Mouse (Mus musculus) spleen, adult 2 months (tissue): ENCODE data around the gene Pex10. TPM values are rescaled to one million over a fixed set of nuclear protein-coding genes. Genes with fewer than 3 reads are reported as not detected.

Experiments used
- DNase-seq, 2 experiments: peaks; one replicate each; pipeline versions ENCODE4 v3.0.0 to v3.0.0-alpha.2; 2012 to 2021; ENCODE audit warnings: low spot score in 2 of 2, low read depth in 1 of 2
- H3K27ac ChIP-seq: fragments of 200-500 bp; 2 replicates; pipeline ENCODE4 v1.5.1; 2012; ENCODE audit warnings: low read length, inconsistent platforms; ENCODE audit not compliant: insufficient read depth
- H3K27me3 ChIP-seq: fragments of 200-500 bp; 2 replicates; pipeline ENCODE4 v1.6.1; 2012; ENCODE audit warnings: mild to moderate bottlenecking, moderate library complexity, low read length, inconsistent platforms; ENCODE audit not compliant: control insufficient read depth, insufficient read depth
- H3K36me3 ChIP-seq: fragments of 200-500 bp; 2 replicates; pipeline ENCODE4 v1.6.1; 2012; ENCODE audit warnings: mild to moderate bottlenecking, low read length, inconsistent platforms; ENCODE audit not compliant: control insufficient read depth, insufficient read depth
- H3K4me1 ChIP-seq: fragments of 200-500 bp; 2 replicates; pipeline ENCODE4 v1.6.1; 2011; ENCODE audit warnings: inconsistent platforms; ENCODE audit not compliant: control insufficient read depth, insufficient read depth, insufficient read length
- H3K4me3 ChIP-seq: fragments of 200-500 bp; 2 replicates; pipeline ENCODE4 v1.5.1; 2011; ENCODE audit warnings: mild to moderate bottlenecking, inconsistent platforms; ENCODE audit not compliant: insufficient read depth, insufficient read length; ENCODE audit errors: extremely low read depth
- CTCF ChIP-seq: fragments of 200-500 bp; IDR thresholded peaks from 2 replicates; pipeline ENCODE4 v1.5.1; 2011; ENCODE audit warnings: mild to moderate bottlenecking, inconsistent platforms; ENCODE audit not compliant: insufficient read depth, insufficient read length, insufficient replicate concordance; ENCODE audit errors: extremely low read depth
- POLR2A ChIP-seq: fragments of 200-500 bp; IDR thresholded peaks from 2 replicates; pipeline ENCODE4 v1.6.1; 2011; ENCODE audit warnings: low read depth, low read length, inconsistent platforms
- WGBS: fragments of 180-500 bp; shearing (Covaris S2); methylation state at CpG from one replicate; pipeline ENCODE4 v1.1.7; 2018; 5-methylcytosine and 5-hydroxymethylcytosine counted together
- polyA plus RNA-seq: library from polyadenylated mRNA; depleted of rRNA; stranded (reverse); fragments of >200 nt; gene quantifications from 2 replicates; pipeline ENCODE4 v1.2.3, GENCODE M21; 2012

The Pex10 gene
- polyA plus RNA-seq, 1 experiment: 14.3 TPM

- H3K27me3 ChIP-seq: no peaks in the 10 kb centered on the region
- no peak for DNase-seq
- TF ChIP-seq POLR2A (no peak), CTCF (no peak)
- H3K27ac ChIP-seq: no peak overlapping the region
- H3K36me3 ChIP-seq: no peaks in the 10 kb centered on the region
- WGBS: 41% methylated on average over 4 of the region's 4 CpGs
- H3K4me1 ChIP-seq: peaks cover 3% of the 10 kb centered on the region; the same call in 1 of the 2 replicates
- no peak overlapping the region for H3K4me3 ChIP-seq
Measured at GRCm38 (mm10) chr4:155098572-155098971, 31.8 kb downstream of the Pex10 start.

GRCm38 (mm10) chr4:155107886-155108285 lies 41.1 kb downstream of the Pex10 start:
- H3K27me3 ChIP-seq: no peaks in the 10 kb centered on the region
- TF ChIP-seq CTCF: no peak
- TF ChIP-seq POLR2A: no peak
- H3K36me3 ChIP-seq: no peaks in the 10 kb centered on the region
- 81% methylated on average over 4 of the region's 4 CpGs for WGBS
- no peak overlapping the region for H3K27ac ChIP-seq
- no peak overlapping the region for H3K4me3 ChIP-seq
- DNase-seq: no peak
- H3K4me1 ChIP-seq: no peaks in the 10 kb centered on the region

GRCm38 (mm10) chr4:155109471-155109870 lies 42.7 kb downstream of the Pex10 start:
- H3K27ac ChIP-seq: no peak overlapping the region
- TF ChIP-seq POLR2A (no peak), CTCF (no peak)
- no peaks in the 10 kb centered on the region for H3K36me3 ChIP-seq
- H3K27me3 ChIP-seq: no peaks in the 10 kb centered on the region
- H3K4me1 ChIP-seq: no peaks in the 10 kb centered on the region
- no peak overlapping the region for H3K4me3 ChIP-seq
- WGBS: 91% methylated on average over 5 of the region's 5 CpGs
- no peak for DNase-seq

- no peaks in the 10 kb centered on the region for H3K36me3 ChIP-seq
Measured at GRCm38 (mm10) chr4:155113766-155114410, 47.1 kb downstream of the Pex10 start.

GRCm38 (mm10) chr4:155116607-155117006 lies 49.8 kb downstream of the Pex10 start:
- TF ChIP-seq CTCF: no peak
- TF ChIP-seq POLR2A: no peak
- peaks cover 6% of the 10 kb centered on the region; the same call in 1 of the 2 replicates for H3K4me1 ChIP-seq
- H3K27ac ChIP-seq: no peak overlapping the region
- H3K4me3 ChIP-seq: no peak overlapping the region
- 43% methylated on average over 4 of the region's 4 CpGs for WGBS
- no peak for DNase-seq
- no peaks in the 10 kb centered on the region for H3K27me3 ChIP-seq
- no peaks in the 10 kb centered on the region for H3K36me3 ChIP-seq

More at GRCm38 (mm10) chr4:155113766-155114410, 47.1 kb downstream of the Pex10 start:
- no peak for DNase-seq
- no peaks in the 10 kb centered on the region for H3K27me3 ChIP-seq
- 88% methylated on average over 8 of the region's 8 CpGs for WGBS
- peaks cover 6% of the 10 kb centered on the region; the same call in 1 of the 2 replicates for H3K4me1 ChIP-seq
- no peak overlapping the region for H3K27ac ChIP-seq
- no peak overlapping the region for H3K4me3 ChIP-seq
- TF ChIP-seq POLR2A (no peak), CTCF (no peak)

- no peak for DNase-seq
- Histone ChIP-seq H3K4me1 (peaks cover 6% of the 10 kb centered on the region; the same call in 1 of the 2 replicates), H3K27ac (no peak overlapping the region), H3K36me3 (no peaks in the 10 kb centered on the region), H3K4me3 (no peak overlapping the region), H3K27me3 (no peaks in the 10 kb centered on the region)
- TF ChIP-seq POLR2A (no peak), CTCF (no peak)
- WGBS: 44% methylated on average over 6 of the region's 6 CpGs
Measured at GRCm38 (mm10) chr4:155117396-155117978, 50.7 kb downstream of the Pex10 start.

- H3K36me3 ChIP-seq: no peaks in the 10 kb centered on the region
- TF ChIP-seq CTCF: no peak
- no peak for TF ChIP-seq POLR2A
- H3K4me3 ChIP-seq: no peak overlapping the region
- peaks cover 6% of the 10 kb centered on the region; the same call in 1 of the 2 replicates for H3K4me1 ChIP-seq
- WGBS: 96% methylated on average over 10 of the region's 10 CpGs
- DNase-seq: no peak
- no peak overlapping the region for H3K27ac ChIP-seq
- no peaks in the 10 kb centered on the region for H3K27me3 ChIP-seq
Measured at GRCm38 (mm10) chr4:155118278-155118677, 51.5 kb downstream of the Pex10 start.
